Mouse (Mus musculus) gastrocnemius, postnatal 10 days (tissue): Measurements from ENCODE around the gene Acvrl1. TPM values are rescaled to one million over a fixed set of nuclear protein-coding genes. Genes with fewer than 3 reads are reported as not detected.
A peak's percentile ranks its signal among the peaks of the same experiment; 100 is the strongest.

Experiments
- DNase-seq: peaks from one replicate; pipeline ENCODE4 v3.0.0; 2021; ENCODE audit warnings: mixed read lengths
- total RNA-seq, 2 experiments: library from RNA; stranded (reverse); gene quantifications; 2 replicates each; pipeline ENCODE4 v1.2.3; 2021

The Acvrl1 gene
- total RNA-seq, 2 experiments from 2014 or later: 15.1 to 18.2 TPM

GRCm38 (mm10) chr15:101170413-101170980 lies 42.2 kb downstream of the Acvrl1 start:
- no peak for DNase-seq

GRCm38 (mm10) chr15:101171272-101171671 lies 43.0 kb downstream of the Acvrl1 start:
- no peak for DNase-seq

GRCm38 (mm10) chr15:101172016-101172415 lies 43.7 kb downstream of the Acvrl1 start:
- no peak for DNase-seq

GRCm38 (mm10) chr15:101173421-101174211 lies 45.3 kb downstream of the Acvrl1 start, which contains the start of gene Acvr1b:
Gene Acvr1b (plus strand): TSS chr15:101174067.
- peak; percentile 89 for DNase-seq

GRCm38 (mm10) chr15:101174294-101175130 lies 46.2 kb downstream of the Acvrl1 start:
- DNase-seq: peak; percentile 26

- no peak for DNase-seq
Observed at GRCm38 (mm10) chr15:101175131-101175460, 46.8 kb downstream of the Acvrl1 start.

- DNase-seq: no peak
Observed at GRCm38 (mm10) chr15:101175613-101176283, 47.4 kb downstream of the Acvrl1 start.

- DNase-seq: no peak
Observed at GRCm38 (mm10) chr15:101176284-101176680, 48.0 kb downstream of the Acvrl1 start.

- no peak for DNase-seq
Observed at GRCm38 (mm10) chr15:101176795-101177691, 48.7 kb downstream of the Acvrl1 start.

GRCm38 (mm10) chr15:101180363-101181105 lies 52.2 kb downstream of the Acvrl1 start:
- no peak for DNase-seq

GRCm38 (mm10) chr15:101181106-101181466 lies 52.8 kb downstream of the Acvrl1 start:
- no peak for DNase-seq

GRCm38 (mm10) chr15:101181500-101181899 lies 53.2 kb downstream of the Acvrl1 start:
- DNase-seq: no peak

GRCm38 (mm10) chr15:101182676-101183075 lies 54.4 kb downstream of the Acvrl1 start:
- no peak for DNase-seq

- no peak for DNase-seq
Observed at GRCm38 (mm10) chr15:101184300-101184699, 56.0 kb downstream of the Acvrl1 start.

- no peak for DNase-seq
Observed at GRCm38 (mm10) chr15:101185549-101185948, 57.2 kb downstream of the Acvrl1 start.

GRCm38 (mm10) chr15:101187907-101188306 lies 59.6 kb downstream of the Acvrl1 start:
- DNase-seq: no peak

- DNase-seq: no peak
Observed at GRCm38 (mm10) chr15:101189981-101190761, 61.8 kb downstream of the Acvrl1 start.

GRCm38 (mm10) chr15:101190762-101191150 lies 62.4 kb downstream of the Acvrl1 start:
- no peak for DNase-seq

GRCm38 (mm10) chr15:101191459-101192259 lies 63.3 kb downstream of the Acvrl1 start:
- DNase-seq: peak; percentile 22
